Mouse (Mus musculus): ENCODE results near the gene Edar. TPM values are rescaled to one million over a fixed set of nuclear protein-coding genes. Genes with fewer than 3 reads are reported as not detected.
A peak's percentile ranks its signal among the peaks of the same experiment; 100 is the strongest.

The Edar gene
- total RNA-seq, 2 experiments from 2014 or later: 0.20 TPM

GRCm38 (mm10) chr10:58651270-58652042 is 24.0 kb downstream of the Edar start:
- DNase-seq: peak in 1 of 2 experiments; percentile 19

DNA sequence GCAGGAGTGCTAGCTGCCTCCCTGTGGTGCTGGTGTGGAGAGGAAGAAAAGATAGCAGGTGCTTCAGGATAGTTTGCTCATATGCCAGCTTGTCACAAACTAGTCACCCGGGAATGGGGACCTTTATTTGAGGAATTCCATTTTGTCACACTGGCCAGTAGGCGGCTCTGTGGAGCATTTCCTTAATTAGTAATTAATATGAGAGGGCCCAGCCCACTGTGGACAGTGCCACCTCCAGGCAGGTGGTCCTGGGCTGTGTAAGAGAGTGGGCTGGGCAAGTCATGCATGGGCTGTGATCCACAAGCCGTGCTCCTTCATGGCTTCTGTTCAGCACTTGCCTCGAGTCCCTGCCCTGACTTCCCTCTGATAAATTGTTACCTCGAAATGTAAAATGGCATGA is 26.7 kb downstream of the Edar start:
- DNase-seq: no peak

- no peak for DNase-seq
Measured at GRCm38 (mm10) chr10:58644671-58645070, 30.8 kb downstream of the Edar start.

- no peak for DNase-seq
Measured at GRCm38 (mm10) chr10:58644194-58644593, 31.3 kb downstream of the Edar start.

- no peak for DNase-seq
Measured at GRCm38 (mm10) chr10:58643001-58643400, 32.5 kb downstream of the Edar start.

DNA sequence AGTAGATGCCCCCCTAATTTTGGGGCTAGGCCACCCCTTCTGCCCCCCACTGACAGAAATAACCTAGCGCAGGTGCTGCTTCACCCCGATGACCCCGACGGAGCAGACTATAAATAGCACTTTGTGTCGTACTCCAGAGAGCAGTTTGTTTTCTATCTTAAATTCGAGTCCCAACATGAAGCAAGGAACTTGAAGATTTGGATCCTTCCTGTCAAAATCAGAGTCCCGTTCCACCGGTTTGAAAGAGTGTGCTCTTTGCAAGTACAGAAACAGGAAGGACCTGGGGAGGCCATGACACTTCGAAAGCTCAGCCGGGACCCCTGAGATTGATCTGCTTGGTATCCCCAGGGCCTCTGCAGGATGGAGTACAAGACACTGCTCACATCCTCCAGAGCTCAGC is 33.8 kb downstream of the Edar start:
- no peak for DNase-seq

GRCm38 (mm10) chr10:58640446-58641400 is 34.7 kb downstream of the Edar start:
- DNase-seq: no peak

GRCm38 (mm10) chr10:58639291-58639690 is 36.2 kb downstream of the Edar start:
- no peak for DNase-seq

- DNase-seq: no peak
Measured at GRCm38 (mm10) chr10:58636431-58637080, 38.9 kb downstream of the Edar start.

DNA sequence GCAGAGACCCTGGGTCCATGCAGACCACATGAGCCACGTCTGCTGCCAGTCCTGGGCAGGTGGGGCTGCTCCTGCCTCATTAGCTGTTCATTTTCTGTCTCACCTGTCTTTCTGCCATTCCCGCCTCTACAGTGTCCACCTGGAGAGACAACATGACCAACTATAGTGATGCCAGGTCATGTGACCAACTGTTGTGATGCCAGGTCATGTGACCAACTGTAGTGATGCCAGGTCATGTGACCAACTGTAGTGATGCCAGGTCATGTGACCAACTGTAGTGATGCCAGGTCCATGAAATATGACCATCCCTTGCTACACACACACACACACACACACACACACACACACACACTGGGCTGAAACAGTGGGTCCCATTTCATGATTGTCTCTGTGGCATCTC is 41.9 kb downstream of the Edar start:
- DNase-seq: no peak

DNA sequence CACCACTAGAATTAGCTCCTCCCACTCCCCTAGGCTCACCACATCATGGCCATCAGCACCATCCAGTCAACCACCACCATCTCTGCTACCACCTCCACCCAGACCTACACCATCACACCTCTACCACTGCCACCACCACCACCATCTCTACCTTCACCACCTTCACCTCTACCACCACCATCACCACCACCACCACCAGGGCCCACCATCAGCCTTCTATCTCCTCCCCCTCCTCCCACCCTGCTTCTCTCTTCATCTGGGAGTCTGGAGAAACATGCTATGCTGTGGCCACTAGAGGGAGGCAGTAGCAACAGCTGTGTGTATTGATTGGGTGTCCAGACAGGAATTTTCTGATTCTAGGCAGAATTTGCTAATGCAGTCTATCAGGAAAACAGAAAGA is 47.9 kb downstream of the Edar start:
- DNase-seq: peak; percentile 8 to 35

- DNase-seq: no peak
Measured at GRCm38 (mm10) chr10:58624848-58625711, 50.4 kb downstream of the Edar start.

DNA sequence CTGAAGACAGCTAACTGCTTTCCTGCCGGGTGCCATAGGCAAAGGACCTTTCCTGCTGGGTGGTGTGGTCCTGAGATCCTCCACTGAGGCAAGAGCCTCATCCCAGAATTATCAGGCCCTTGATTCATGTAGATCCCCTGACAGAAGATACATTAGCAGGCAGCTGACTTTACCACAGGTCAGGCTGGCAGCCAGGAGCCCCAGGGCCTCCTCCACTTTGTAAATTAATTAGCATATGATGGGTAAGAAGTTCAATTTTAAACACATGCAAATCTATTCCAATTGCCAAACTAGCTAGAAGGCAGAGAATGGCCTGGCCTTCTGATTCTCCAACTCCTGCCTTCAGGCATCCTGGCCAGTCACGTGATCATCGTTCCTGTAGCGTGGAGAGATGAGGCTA is 56.2 kb downstream of the Edar start:
- DNase-seq: no peak

- DNase-seq: no peak
Measured at GRCm38 (mm10) chr10:58618501-58619216, 56.8 kb downstream of the Edar start.

GRCm38 (mm10) chr10:58616565-58616964 is 58.9 kb downstream of the Edar start:
- DNase-seq: no peak

DNA sequence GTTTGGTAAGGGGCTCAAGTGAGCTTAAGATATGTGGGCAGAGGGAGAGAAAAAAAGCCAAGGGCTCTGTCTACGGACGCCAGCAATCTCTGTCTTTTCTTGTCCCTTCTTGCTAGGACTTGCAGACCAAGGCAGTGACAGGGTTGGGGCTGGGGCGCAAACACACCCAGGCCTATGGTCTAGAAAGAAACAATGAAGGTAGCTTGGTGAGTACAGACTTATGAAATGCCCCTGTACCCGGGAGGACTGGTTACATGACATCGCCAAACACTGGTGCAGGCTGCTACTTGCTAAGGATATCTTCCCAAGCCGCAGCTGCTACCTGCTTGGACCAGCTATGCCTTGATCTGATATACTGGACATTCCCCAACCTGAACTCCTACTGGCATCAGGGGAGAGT is 60.9 kb downstream of the Edar start:
- no peak for DNase-seq

- peak in 1 of 2 experiments; percentile 15 for DNase-seq
Measured at GRCm38 (mm10) chr10:58610484-58611261, 64.8 kb downstream of the Edar start.

DNA sequence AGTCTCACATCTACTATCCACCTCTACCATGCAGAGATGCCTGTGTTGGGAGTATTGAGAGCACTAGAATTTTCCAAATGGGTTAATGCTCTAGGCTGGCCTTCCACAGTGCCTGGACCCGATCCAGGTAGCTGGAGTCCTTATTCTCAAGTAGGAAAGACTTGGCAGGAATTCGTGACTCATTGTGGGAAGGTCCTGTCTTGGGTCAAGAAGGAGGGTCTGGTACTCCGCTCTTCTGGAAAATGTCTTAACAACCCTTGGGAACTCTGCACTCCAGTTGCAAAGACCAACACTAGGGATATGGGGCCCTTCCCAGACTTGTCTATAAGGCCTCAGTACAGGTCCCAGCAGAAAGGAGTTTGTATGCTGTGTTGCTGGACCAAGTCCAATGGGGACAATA is 66.6 kb downstream of the Edar start:
- no peak for DNase-seq

GRCm38 (mm10) chr10:58606356-58606755 is 69.1 kb downstream of the Edar start:
- no peak for DNase-seq

DNA sequence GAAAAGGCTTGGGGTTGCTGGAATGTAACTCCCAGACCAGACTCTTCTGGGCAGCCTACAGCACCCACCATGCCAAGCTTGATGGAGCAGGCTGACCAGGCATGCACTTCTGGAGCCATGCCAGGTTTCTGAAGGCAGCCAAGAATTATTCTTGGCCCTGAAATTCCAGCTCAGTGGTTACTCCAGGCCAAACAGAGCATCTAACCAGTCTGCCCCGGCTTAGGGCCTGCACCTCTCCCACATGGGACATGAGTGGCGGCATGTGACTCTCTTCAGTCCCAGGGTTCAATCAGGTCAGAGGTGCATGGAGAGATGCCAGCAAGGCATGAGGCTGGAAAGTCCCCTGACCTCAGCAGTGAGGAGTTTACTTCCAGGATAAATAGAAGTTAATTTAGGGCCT is 70.7 kb downstream of the Edar start:
- DNase-seq: peak; percentile 30 to 59

All from adrenal gland, postnatal 36 days (tissue).